Mouse (Mus musculus): ENCODE measurements around the gene Pno1. TPM values are rescaled to one million over a fixed set of nuclear protein-coding genes. Genes with fewer than 3 reads are reported as not detected.
"Not testable (repeated sequence)": the region's sequence is repeated elsewhere in the genome, so short reads cannot be mapped to it uniquely, and the experiment has no call there.

The Pno1 gene
- polyA plus RNA-seq (2016; fragmentation: Nextera tagmentation; extraction: Ambion mirVana) = 94.6 and 123 TPM in 2 replicates

GRCm38 (mm10) chr11:17211258-17212140 is at the start of gene Pno1:
Pno1 (minus strand) TSS chr11:17211568.
- Histone ChIP-seq H3K4me1 (peaks cover 26% of the 10 kb centered on the region), H3K27me3 (ENCODE audit: low read depth, poor library complexity, severe bottlenecking) (no peaks in the 10 kb centered on the region), H3K4me3 (peak within 1 kb of the TSS; percentile 92), H3K36me3 (peaks cover 30% of the 10 kb centered on the region), H3K27ac (replicated peaks) (peak within 1 kb of the TSS; percentile 98), H3K9me3 (replicated peaks) (no peaks in the 10 kb centered on the region)
- WGBS = under 1% methylated on average over 65 of the region's 65 CpGs
- peak; percentile 96 for DNase-seq (ENCODE audit: low spot score)

DNA sequence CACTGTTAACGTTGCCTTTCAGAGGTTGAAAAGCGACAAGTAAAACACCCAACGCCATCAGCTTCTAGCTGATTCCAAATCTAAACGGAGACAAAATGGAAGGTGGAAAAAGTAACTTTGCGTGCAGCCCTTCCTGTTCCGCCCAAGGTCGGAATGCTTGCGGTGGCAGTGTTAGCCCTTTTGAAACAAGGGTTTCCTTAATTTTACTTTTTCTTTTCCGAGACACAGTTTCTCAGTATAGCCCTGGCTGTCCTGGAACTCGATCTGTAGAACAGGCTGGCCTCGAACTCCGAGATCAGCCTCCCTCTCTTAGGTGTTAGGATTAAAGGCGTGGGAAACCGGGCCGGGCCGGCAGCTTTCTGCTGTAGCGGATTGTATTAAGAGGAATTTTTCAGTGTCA is 46.5 kb upstream of the Pno1 start:
- WGBS = 1% methylated on average over 17 of the region's 17 CpGs
- Histone ChIP-seq H3K27me3 (ENCODE audit: low read depth, poor library complexity, severe bottlenecking) (no peaks in the 10 kb centered on the region), H3K9me3 (replicated peaks) (no peaks in the 10 kb centered on the region), H3K27ac (replicated peaks) (peak overlapping the region; percentile 92), H3K36me3 (no peaks in the 10 kb centered on the region), H3K4me1 (peaks cover 25% of the 10 kb centered on the region), H3K4me3 (peak overlapping the region; percentile 82)
- DNase-seq (ENCODE audit: low spot score) = no peak

DNA sequence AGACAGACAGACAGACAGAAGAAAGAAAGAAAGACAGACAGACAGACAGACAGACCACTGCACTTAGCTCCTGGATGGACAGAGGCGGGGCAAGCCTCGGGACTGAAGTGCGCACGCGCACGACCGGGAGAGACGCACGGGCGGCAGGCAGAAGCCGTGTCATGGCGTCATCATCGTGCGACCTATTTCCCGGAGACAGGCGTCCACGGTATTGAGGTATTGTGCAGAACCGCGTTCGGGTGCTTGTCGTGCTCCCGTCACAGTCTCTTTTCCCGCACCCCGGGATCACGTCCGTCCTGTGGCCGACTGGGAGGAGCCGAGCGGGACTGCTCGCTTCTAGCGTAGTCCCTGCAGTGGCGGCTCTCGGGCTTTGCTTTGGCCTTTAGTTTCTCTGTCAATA is 46.1 kb upstream of the Pno1 start, which contains the start of gene C1d:
TSS of gene C1d (plus strand) at position 137 of the 400 bp plus-strand sequence.
- H3K27ac ChIP-seq (replicated peaks) = peak within 1 kb of the TSS; percentile 92
- peak; percentile 93 for DNase-seq (ENCODE audit: low spot score)
- no peaks in the 10 kb centered on the region for H3K36me3 ChIP-seq
- H3K9me3 ChIP-seq (replicated peaks) = no peaks in the 10 kb centered on the region
- no peaks in the 10 kb centered on the region for H3K27me3 ChIP-seq (ENCODE audit: low read depth, poor library complexity, severe bottlenecking)
- under 1% methylated on average over 33 of the region's 33 CpGs for WGBS
- peaks cover 25% of the 10 kb centered on the region for H3K4me1 ChIP-seq
- peak within 1 kb of the TSS; percentile 82 for H3K4me3 ChIP-seq

DNA sequence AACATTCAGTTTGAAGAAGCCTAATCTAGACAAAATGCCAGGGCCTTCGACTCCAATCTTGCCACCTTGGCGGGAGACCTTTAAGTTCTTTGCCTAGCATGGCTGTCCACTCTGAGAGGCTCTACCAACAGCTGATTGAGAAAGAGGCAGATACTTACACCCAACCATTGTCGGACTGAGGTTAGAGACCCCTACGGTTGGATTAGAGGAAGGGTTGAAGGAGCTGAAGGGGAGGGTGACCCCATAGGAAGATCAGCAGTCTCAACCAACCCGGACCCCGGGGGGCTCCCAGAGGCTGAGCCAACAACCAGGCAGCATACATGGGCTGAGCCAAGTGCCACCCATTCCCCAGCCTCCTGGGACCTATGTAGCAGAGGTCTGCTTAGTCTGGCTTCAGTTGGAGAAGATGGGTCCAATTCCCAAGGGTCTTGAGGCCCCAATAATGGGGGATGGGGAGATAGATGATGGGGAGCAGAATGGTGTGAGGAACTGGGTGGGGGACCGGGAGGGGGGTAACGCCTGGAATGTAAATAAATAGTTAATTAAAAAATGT is 45.5 kb upstream of the Pno1 start:
- Histone ChIP-seq H3K27ac (replicated peaks) (peak overlapping the region; percentile 92), H3K36me3 (no peaks in the 10 kb centered on the region), H3K9me3 (replicated peaks) (no peaks in the 10 kb centered on the region), H3K4me1 (peaks cover 25% of the 10 kb centered on the region), H3K4me3 (peak overlapping the region; percentile 82), H3K27me3 (ENCODE audit: low read depth, poor library complexity, severe bottlenecking) (no peaks in the 10 kb centered on the region)
- WGBS = 60% methylated on average over 8 of the region's 8 CpGs
- DNase-seq (ENCODE audit: low spot score) = peak; percentile 16

GRCm38 (mm10) chr11:17248715-17249114 is 37.3 kb upstream of the Pno1 start:
- Histone ChIP-seq H3K36me3 (no peaks in the 10 kb centered on the region), H3K27ac (replicated peaks) (no peak overlapping the region), H3K4me3 (no peak overlapping the region), H3K9me3 (replicated peaks) (no peaks in the 10 kb centered on the region), H3K27me3 (ENCODE audit: low read depth, poor library complexity, severe bottlenecking) (no peaks in the 10 kb centered on the region), H3K4me1 (no peaks in the 10 kb centered on the region)
- no peak for DNase-seq (ENCODE audit: low spot score)

DNA sequence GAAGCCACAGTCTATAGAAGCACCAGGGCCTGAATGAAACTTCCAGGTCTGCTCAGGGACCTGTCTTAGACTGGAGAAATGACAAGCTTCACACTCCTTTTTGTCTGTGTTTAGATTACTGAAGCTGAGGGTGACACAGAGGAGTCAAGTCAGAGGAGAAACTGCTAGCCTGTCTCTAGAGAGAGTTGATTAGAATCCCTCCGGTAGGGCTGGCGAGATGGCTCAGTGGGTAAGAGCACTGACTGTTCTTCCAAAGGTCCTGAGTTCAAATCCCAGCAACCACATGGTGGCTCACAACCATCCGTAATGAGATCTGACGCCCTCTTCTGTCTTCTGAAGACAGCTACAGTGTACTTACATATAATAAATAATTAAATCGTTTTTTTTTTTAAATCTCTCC is 27.2 kb upstream of the Pno1 start:
- peaks cover 21% of the 10 kb centered on the region for H3K36me3 ChIP-seq
- H3K9me3 ChIP-seq (replicated peaks); H3K4me1 ChIP-seq; DNase-seq (ENCODE audit: low spot score); H3K4me3 ChIP-seq; H3K27me3 ChIP-seq (ENCODE audit: low read depth, poor library complexity, severe bottlenecking); H3K27ac ChIP-seq (replicated peaks): not testable (repeated sequence)
- WGBS = 89% methylated on average over 5 of the region's 5 CpGs

- H3K9me3 ChIP-seq (replicated peaks) = no peaks in the 10 kb centered on the region
- H3K4me1 ChIP-seq = no peaks in the 10 kb centered on the region
- DNase-seq (ENCODE audit: low spot score) = no peak
- H3K27me3 ChIP-seq (ENCODE audit: low read depth, poor library complexity, severe bottlenecking) = no peaks in the 10 kb centered on the region
- peaks cover 36% of the 10 kb centered on the region for H3K36me3 ChIP-seq
- no peak overlapping the region for H3K4me3 ChIP-seq
- H3K27ac ChIP-seq (replicated peaks) = no peak overlapping the region
- WGBS = 88% methylated on average over 5 of the region's 5 CpGs
Measured at GRCm38 (mm10) chr11:17236449-17237037, 25.2 kb upstream of the Pno1 start.

DNA sequence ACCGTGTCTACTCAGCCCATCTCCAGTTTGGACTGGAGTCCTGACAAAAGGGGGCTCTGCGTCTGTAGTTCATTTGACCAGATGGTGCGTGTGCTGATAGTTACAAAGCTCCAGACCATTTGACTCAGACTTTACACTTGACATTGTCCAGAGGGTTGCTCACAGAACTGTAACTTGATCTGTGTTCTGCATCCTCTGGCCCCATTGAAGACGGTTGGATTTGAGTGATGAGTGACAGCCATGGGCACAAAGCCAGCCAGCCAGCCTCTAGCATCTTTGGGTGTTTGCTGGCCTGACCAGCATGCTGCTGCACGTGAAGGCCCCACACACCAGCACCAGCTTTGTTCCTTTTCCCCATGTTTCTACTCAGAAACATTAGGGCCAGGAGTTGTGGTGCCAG is 21.4 kb upstream of the Pno1 start:
- 93% methylated on average over 5 of the region's 5 CpGs for WGBS
- H3K27ac ChIP-seq (replicated peaks) = no peak overlapping the region
- H3K36me3 ChIP-seq = peaks cover 60% of the 10 kb centered on the region
- no peak overlapping the region for H3K4me3 ChIP-seq
- DNase-seq (ENCODE audit: low spot score) = no peak
- no peaks in the 10 kb centered on the region for H3K9me3 ChIP-seq (replicated peaks)
- no peaks in the 10 kb centered on the region for H3K27me3 ChIP-seq (ENCODE audit: low read depth, poor library complexity, severe bottlenecking)
- H3K4me1 ChIP-seq = no peaks in the 10 kb centered on the region

GRCm38 (mm10) chr11:17221126-17221525 is 9.8 kb upstream of the Pno1 start:
- Histone ChIP-seq H3K27me3 (ENCODE audit: low read depth, poor library complexity, severe bottlenecking) (no peaks in the 10 kb centered on the region), H3K4me1 (no peaks in the 10 kb centered on the region), H3K27ac (replicated peaks) (no peak overlapping the region), H3K9me3 (replicated peaks) (no peaks in the 10 kb centered on the region), H3K36me3 (peaks cover 44% of the 10 kb centered on the region), H3K4me3 (no peak overlapping the region)
- WGBS = 95% methylated on average over 8 of the region's 8 CpGs
- DNase-seq (ENCODE audit: low spot score) = no peak

DNA sequence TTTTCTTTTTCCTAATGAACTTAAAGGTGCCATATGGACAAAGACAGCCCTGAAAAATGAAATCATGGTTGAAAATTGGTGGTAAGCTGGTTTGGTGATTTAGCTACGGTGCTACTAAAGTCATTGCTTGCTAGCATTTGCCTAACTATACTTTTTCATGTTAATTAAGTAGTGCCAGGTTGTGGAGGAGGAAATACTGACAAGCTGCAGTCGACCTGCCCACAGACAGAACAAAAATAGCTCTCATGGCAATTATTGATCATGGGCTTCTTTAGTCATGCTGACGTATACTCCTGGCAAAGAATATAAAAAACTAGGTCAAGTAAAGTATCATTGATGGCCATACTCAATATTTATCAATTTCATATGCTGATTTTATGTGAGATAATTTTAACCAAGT is 4.1 kb upstream of the Pno1 start:
- peaks cover 20% of the 10 kb centered on the region for H3K4me1 ChIP-seq
- 90% methylated on average over 3 of the region's 3 CpGs for WGBS

DNA sequence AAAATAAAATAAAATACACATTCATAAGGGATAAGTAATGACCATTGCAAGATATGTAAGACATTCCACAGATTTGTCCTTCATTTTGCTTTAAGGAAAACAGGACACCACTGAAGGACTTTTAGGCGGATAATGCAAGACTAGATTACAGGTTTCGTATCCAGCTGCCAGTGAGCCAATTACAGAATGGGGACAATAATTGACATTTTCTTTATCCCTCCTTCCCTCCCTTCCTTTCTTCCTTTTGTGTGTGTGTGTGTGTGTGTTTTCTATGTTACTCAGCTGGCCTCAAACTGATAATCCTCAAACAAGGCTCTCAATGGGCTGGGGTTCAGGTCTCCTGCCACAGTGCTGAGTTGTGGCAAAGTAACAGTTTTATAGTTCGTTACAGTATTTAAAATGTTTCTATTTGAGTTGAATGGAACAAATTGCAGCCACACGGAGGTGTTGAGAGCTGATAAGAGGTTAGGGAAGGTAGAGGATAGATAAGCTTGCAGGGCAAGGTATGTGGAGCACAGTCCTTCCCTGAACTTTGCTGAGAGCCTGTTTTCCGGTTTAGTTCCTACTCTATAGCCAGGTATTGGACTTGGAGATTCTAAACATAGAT is 1.6 kb upstream of the Pno1 start:
- Histone ChIP-seq H3K9me3 (replicated peaks) (no peaks in the 10 kb centered on the region), H3K36me3 (peaks cover 15% of the 10 kb centered on the region), H3K4me1 (peaks cover 26% of the 10 kb centered on the region), H3K4me3 (peak overlapping the region; percentile 92), H3K27ac (replicated peaks) (no peak overlapping the region), H3K27me3 (ENCODE audit: low read depth, poor library complexity, severe bottlenecking) (no peaks in the 10 kb centered on the region)
- DNase-seq (ENCODE audit: low spot score) = no peak
- 87% methylated on average over 5 of the region's 5 CpGs for WGBS

More for the DNA sequence above, 4.1 kb upstream of the Pno1 start:
- no peak overlapping the region for H3K4me3 ChIP-seq
- no peaks in the 10 kb centered on the region for H3K9me3 ChIP-seq (replicated peaks)
- H3K27me3 ChIP-seq (ENCODE audit: low read depth, poor library complexity, severe bottlenecking) = no peaks in the 10 kb centered on the region
- H3K36me3 ChIP-seq = peaks cover 3% of the 10 kb centered on the region; the same call in 1 of the 2 replicates
- no peak overlapping the region for H3K27ac ChIP-seq (replicated peaks)
- DNase-seq (ENCODE audit: low spot score) = no peak

DNA sequence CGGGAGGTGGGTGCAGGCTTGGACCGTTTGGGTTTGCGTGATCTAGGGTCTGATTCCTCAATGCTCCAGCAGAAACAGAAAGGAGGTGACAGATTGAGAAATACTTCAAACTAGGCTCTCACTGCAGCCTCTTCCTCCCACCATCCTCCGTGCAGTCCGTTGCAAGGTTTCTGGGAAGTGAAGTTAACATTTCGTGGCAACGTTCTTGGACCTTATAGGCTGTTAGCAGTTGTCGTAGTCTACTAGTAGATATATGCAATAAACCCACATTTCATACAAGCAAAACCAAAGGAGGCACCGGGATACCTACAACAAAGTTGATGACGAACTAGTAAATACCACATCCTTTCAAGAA is 750 bp upstream of the Pno1 start:
- Histone ChIP-seq H3K27me3 (ENCODE audit: low read depth, poor library complexity, severe bottlenecking) (no peaks in the 10 kb centered on the region), H3K4me3 (peak overlapping the region; percentile 92), H3K27ac (replicated peaks) (peak overlapping the region; percentile 98), H3K36me3 (peaks cover 24% of the 10 kb centered on the region), H3K9me3 (replicated peaks) (no peaks in the 10 kb centered on the region), H3K4me1 (peaks cover 26% of the 10 kb centered on the region)
- WGBS = 3% methylated on average over 10 of the region's 10 CpGs
- no peak for DNase-seq (ENCODE audit: low spot score)
